Mouse (Mus musculus): Measurements from ENCODE around the gene Ttc39b. TPM values are rescaled to one million over a fixed set of nuclear protein-coding genes. Genes with fewer than 3 reads are reported as not detected.

Ttc39b gene
- polyA plus RNA-seq, 1 experiment = 7.1 TPM

GRCm38 (mm10) chr4:83264832-83265231 lies 59.2 kb downstream of the Ttc39b start:
- WGBS = 91% methylated on average over 2 of the region's 2 CpGs
- Histone ChIP-seq H3K4me3 (replicated peaks; ENCODE audit: extremely low read depth, low read depth, low read length) (no peak overlapping the region), H3K4me1 (ENCODE audit: control insufficient read depth, insufficient read depth, low read length) (no peaks in the 10 kb centered on the region; the same call in 1 of the 2 replicates)
- no peak for DNase-seq
- TF ChIP-seq CTCF (IDR thresholded peaks at IDR 0.05; ENCODE audit: insufficient read depth, low read length) (no peak), POLR2A (IDR thresholded peaks at IDR 0.05; ENCODE audit: borderline replicate concordance, extremely low read depth, low read depth, low read length) (no peak)

DNA sequence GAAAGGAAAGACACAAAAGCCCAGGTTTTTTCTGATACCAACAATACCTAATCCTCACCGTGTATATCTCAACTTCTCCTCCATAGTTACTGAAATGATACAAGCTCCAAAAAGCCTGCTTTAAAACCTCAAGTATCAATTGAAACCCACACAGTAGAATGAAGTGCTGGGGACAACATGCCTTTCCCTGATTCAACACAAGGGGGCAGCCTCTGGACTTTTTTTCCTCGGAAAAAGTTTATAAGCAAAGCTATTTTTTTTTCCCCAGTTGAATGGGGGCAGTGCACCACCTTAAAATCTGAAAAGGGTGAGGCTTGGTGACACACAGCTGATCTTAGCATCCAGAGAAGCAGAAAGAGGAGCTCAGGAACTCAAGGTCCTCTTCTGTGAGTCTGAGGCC lies 62.1 kb downstream of the Ttc39b start:
- TF ChIP-seq POLR2A (IDR thresholded peaks at IDR 0.05; ENCODE audit: borderline replicate concordance, extremely low read depth, low read depth, low read length) (no peak), CTCF (IDR thresholded peaks at IDR 0.05; ENCODE audit: insufficient read depth, low read length) (no peak)
- DNase-seq = no peak
- H3K4me3 ChIP-seq (replicated peaks; ENCODE audit: extremely low read depth, low read depth, low read length) = no peak overlapping the region
- H3K4me1 ChIP-seq (ENCODE audit: control insufficient read depth, insufficient read depth, low read length) = no peaks in the 10 kb centered on the region; the same call in 1 of the 2 replicates
- WGBS = 8% methylated on average over 2 of the region's 2 CpGs

DNA sequence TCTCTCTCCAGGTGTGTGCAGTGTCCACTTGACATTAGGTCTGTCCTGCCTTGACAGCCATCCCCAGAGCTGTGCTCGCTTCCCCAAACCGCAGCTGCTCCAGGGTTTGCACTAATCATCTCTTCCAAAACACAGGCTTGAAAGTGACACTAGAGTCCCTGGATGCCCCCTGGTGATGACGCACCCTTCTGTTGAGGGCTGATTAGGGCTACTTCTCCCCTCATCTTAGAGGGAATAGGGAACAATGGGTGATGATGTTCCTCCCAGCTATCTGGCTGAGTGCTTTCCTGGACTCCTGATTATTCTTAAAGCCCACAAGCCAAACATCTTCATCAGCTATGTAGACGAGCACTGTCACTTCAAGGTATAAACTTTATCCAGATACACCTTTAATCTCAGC lies 64.4 kb downstream of the Ttc39b start:
- TF ChIP-seq CTCF (IDR thresholded peaks at IDR 0.05; ENCODE audit: insufficient read depth, low read length) (no peak), POLR2A (IDR thresholded peaks at IDR 0.05; ENCODE audit: borderline replicate concordance, extremely low read depth, low read depth, low read length) (no peak)
- DNase-seq = no peak
- H3K4me1 ChIP-seq (ENCODE audit: control insufficient read depth, insufficient read depth, low read length) = no peaks in the 10 kb centered on the region
- WGBS = 86% methylated on average over 4 of the region's 4 CpGs
- H3K4me3 ChIP-seq (replicated peaks; ENCODE audit: extremely low read depth, low read depth, low read length) = no peak overlapping the region

DNA sequence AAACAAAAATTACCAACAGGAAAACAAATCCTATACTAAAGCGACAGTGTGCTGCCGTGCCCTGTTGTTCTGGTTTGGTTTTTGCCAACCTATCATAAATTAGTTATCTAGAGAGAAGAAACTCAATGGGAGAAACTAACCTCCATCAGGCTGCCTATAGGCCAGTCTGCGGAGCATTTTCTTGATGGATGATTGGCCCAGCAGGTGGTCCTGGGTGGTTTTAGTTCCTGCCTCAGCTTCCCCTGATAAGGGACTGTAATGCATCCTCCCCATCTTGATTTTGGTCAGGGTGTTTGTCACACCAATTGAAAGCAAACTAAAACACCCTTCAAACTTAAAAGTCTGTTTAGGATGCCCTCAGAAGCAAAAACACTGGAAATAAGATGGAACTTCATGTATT lies 65.8 kb downstream of the Ttc39b start:
- DNase-seq = no peak
- no peak overlapping the region for H3K4me3 ChIP-seq (replicated peaks; ENCODE audit: extremely low read depth, low read depth, low read length)
- H3K4me1 ChIP-seq (ENCODE audit: control insufficient read depth, insufficient read depth, low read length) = no peaks in the 10 kb centered on the region
- WGBS = 96% methylated on average over 3 of the region's 3 CpGs
- TF ChIP-seq POLR2A (IDR thresholded peaks at IDR 0.05; ENCODE audit: borderline replicate concordance, extremely low read depth, low read depth, low read length) (no peak), CTCF (IDR thresholded peaks at IDR 0.05; ENCODE audit: insufficient read depth, low read length) (no peak)

GRCm38 (mm10) chr4:83257279-83258260 lies 66.5 kb downstream of the Ttc39b start:
- 84% methylated on average over 17 of the region's 17 CpGs for WGBS
- no peak for TF ChIP-seq POLR2A (IDR thresholded peaks at IDR 0.05; ENCODE audit: borderline replicate concordance, extremely low read depth, low read depth, low read length)
- TF ChIP-seq CTCF (IDR thresholded peaks at IDR 0.05; ENCODE audit: insufficient read depth, low read length) = no peak
- DNase-seq = no peak

GRCm38 (mm10) chr4:83256779-83257178 lies 67.3 kb downstream of the Ttc39b start:
- TF ChIP-seq POLR2A (IDR thresholded peaks at IDR 0.05; ENCODE audit: borderline replicate concordance, extremely low read depth, low read depth, low read length) = no peak
- TF ChIP-seq CTCF (IDR thresholded peaks at IDR 0.05; ENCODE audit: insufficient read depth, low read length) = no peak
- H3K4me1 ChIP-seq (ENCODE audit: control insufficient read depth, insufficient read depth, low read length) = no peaks in the 10 kb centered on the region
- H3K4me3 ChIP-seq (replicated peaks; ENCODE audit: extremely low read depth, low read depth, low read length) = no peak overlapping the region
- DNase-seq = no peak
- WGBS = 81% methylated on average over 11 of the region's 11 CpGs

More at GRCm38 (mm10) chr4:83257279-83258260, 66.5 kb downstream of the Ttc39b start:
- no peak overlapping the region for H3K4me3 ChIP-seq (replicated peaks; ENCODE audit: extremely low read depth, low read depth, low read length)
- no peaks in the 10 kb centered on the region for H3K4me1 ChIP-seq (ENCODE audit: control insufficient read depth, insufficient read depth, low read length)

- no peak for DNase-seq
- TF ChIP-seq POLR2A (IDR thresholded peaks at IDR 0.05; ENCODE audit: borderline replicate concordance, extremely low read depth, low read depth, low read length) (no peak), CTCF (IDR thresholded peaks at IDR 0.05; ENCODE audit: insufficient read depth, low read length) (no peak)
- 82% methylated on average over 10 of the region's 10 CpGs for WGBS
- Histone ChIP-seq H3K4me3 (replicated peaks; ENCODE audit: extremely low read depth, low read depth, low read length) (no peak overlapping the region), H3K4me1 (ENCODE audit: control insufficient read depth, insufficient read depth, low read length) (no peaks in the 10 kb centered on the region)
Measured at GRCm38 (mm10) chr4:83254941-83255340, 69.1 kb downstream of the Ttc39b start.

- Histone ChIP-seq H3K4me3 (replicated peaks; ENCODE audit: extremely low read depth, low read depth, low read length) (no peak overlapping the region), H3K4me1 (ENCODE audit: control insufficient read depth, insufficient read depth, low read length) (no peaks in the 10 kb centered on the region)
- DNase-seq = no peak
- 88% methylated on average over 6 of the region's 6 CpGs for WGBS
- TF ChIP-seq CTCF (IDR thresholded peaks at IDR 0.05; ENCODE audit: insufficient read depth, low read length) = no peak
- TF ChIP-seq POLR2A (IDR thresholded peaks at IDR 0.05; ENCODE audit: borderline replicate concordance, extremely low read depth, low read depth, low read length) = no peak
Measured at GRCm38 (mm10) chr4:83253679-83254078, 70.4 kb downstream of the Ttc39b start.

GRCm38 (mm10) chr4:83243706-83244105 lies 80.3 kb downstream of the Ttc39b start:
- TF ChIP-seq POLR2A (IDR thresholded peaks at IDR 0.05; ENCODE audit: borderline replicate concordance, extremely low read depth, low read depth, low read length) = no peak
- TF ChIP-seq CTCF (IDR thresholded peaks at IDR 0.05; ENCODE audit: insufficient read depth, low read length) = no peak
- no peak overlapping the region for H3K4me3 ChIP-seq (replicated peaks; ENCODE audit: extremely low read depth, low read depth, low read length)
- no peak for DNase-seq
- no peaks in the 10 kb centered on the region for H3K4me1 ChIP-seq (ENCODE audit: control insufficient read depth, insufficient read depth, low read length)
- whole genome bisulfite sequencing = 87% methylated on average over 10 of the region's 10 CpGs

DNA sequence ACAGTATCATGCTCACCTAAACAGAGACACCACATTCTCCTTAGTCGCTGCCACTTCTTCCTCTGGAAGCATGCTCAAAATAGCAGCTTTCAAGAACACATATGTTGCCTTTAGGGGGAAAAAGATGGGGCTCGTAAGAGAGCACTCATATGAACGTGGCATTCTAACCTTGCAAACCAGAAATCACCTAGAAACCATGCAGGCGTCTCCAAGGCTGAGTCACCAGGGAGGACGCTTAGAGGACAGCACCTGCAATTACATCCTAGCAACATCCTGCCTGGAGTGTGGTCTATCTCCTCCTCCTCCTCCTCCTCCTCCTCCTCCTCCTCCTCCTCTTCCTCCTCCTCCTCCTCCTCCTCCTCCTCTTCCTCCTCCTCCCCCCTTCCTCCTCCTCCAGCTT lies 82.4 kb downstream of the Ttc39b start:
- no peak for TF ChIP-seq POLR2A (IDR thresholded peaks at IDR 0.05; ENCODE audit: borderline replicate concordance, extremely low read depth, low read depth, low read length)
- no peak for TF ChIP-seq CTCF (IDR thresholded peaks at IDR 0.05; ENCODE audit: insufficient read depth, low read length)
- no peak for DNase-seq
- Histone ChIP-seq H3K4me3 (replicated peaks; ENCODE audit: extremely low read depth, low read depth, low read length) (no peak overlapping the region), H3K4me1 (ENCODE audit: control insufficient read depth, insufficient read depth, low read length) (no peaks in the 10 kb centered on the region)
- 75% methylated on average over 5 of the region's 5 CpGs for WGBS

Data from lung, adult 2 months (tissue).